Mouse (Mus musculus): ENCODE data around the gene Rnase9. TPM values are rescaled to one million over a fixed set of nuclear protein-coding genes. Genes with fewer than 3 reads are reported as not detected.
A peak's percentile ranks its signal among the peaks of the same experiment; 100 is the strongest.
"Not testable (repeated sequence)": the region's sequence is repeated elsewhere in the genome, so short reads cannot be mapped to it uniquely, and the experiment has no call there.

The Rnase9 gene
- total RNA-seq, 2 experiments from 2014 or later: not detected

DNA sequence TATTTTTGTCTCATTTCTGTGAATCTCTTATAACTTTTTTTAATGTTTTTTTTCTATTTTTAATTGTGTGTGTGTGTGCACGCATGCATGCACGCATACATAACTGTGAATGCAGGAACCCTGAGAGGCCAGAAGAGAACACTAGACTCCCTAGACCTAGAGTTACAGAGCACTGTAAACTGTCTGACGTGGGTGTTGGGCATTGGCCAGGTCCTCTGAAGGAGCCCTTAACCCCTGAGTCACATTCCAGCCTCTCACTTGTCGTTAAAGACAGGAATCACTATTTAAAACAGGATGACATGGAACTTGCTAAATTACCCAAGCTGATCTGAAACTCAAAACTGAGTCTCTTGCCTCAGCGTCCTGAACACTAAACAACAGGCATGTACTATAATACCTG, 10.3 kb upstream of the Rnase9 start:
- DNase-seq (ENCODE audit: low spot score in 2 of 2): no peak

GRCm38 (mm10) chr14:51050063-51050462, 8.4 kb upstream of the Rnase9 start, which contains the start of gene Rnase11:
TSS of gene Rnase11 (minus strand) at chr14:51050163.
- DNase-seq (ENCODE audit: low spot score in 2 of 2): no peak

- no peak for DNase-seq (ENCODE audit: low spot score in 2 of 2)
Observed at GRCm38 (mm10) chr14:51047846-51048245, 6.2 kb upstream of the Rnase9 start.

GRCm38 (mm10) chr14:51036214-51036613, 5.5 kb downstream of the Rnase9 start:
- DNase-seq (ENCODE audit: low spot score in 2 of 2): no peak

GRCm38 (mm10) chr14:51035206-51035605, 6.5 kb downstream of the Rnase9 start:
- DNase-seq (ENCODE audit: low spot score in 2 of 2): no peak

DNA sequence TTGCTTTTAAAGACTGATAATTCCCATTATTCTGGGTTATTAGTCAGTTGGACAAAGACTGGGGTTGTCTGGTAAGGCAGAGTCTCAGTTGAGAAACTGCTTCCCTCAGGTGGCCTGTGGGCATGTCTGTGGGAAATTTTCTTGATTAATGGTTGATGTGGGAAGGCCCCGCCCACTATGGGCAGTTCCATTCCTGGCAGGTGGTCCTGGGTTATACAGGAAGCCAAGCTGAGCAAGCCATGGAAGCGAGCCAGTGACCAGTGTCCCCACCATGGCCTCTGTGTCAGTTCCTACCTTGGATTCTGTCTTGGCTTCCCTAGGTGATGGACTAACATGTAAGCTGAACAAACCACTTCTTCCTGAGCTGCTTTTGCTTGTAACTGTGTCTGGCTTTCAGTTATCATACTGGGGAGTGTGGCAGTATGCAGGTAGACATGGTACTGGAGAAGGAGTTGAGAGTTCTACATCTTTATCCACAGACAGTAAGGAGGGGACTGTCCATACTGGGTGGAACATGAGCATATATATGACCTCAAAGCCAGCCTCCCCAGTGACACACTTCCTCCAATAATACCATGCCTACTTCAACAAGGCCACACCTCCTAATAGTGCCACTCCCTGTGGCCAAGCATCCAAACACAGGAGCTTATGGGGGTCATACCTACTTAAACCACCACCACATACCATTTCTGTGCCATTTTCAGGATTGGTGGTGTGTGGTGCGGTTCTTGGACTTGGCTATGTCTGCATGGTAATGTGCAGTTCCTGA, 14.1 kb downstream of the Rnase9 start:
- DNase-seq (ENCODE audit: low spot score in 2 of 2): no peak

GRCm38 (mm10) chr14:51026391-51027133, 15.1 kb downstream of the Rnase9 start:
- DNase-seq (ENCODE audit: low spot score in 2 of 2): peak in 1 of 2 experiments; percentile 54

DNA sequence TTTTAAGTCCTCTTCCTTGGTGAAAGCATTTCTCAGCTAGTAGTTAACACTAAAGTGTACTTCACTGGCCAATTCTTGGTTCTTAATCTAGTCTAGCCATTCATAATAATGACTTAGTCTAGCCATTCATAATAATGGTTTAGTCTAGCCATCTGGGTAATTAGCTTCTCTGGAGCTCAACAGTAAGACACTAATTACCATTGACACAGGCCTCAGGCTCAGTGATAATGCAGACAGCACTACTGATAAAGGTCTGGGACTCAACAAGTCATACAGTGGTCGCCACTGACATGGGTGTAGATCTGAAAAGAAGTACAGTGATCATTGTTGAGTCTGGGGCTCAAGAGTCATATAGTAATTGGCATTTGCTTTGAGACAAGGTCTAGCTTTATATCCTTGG, 16.8 kb downstream of the Rnase9 start:
- DNase-seq (ENCODE audit: low spot score in 2 of 2): no peak

- no peak for DNase-seq (ENCODE audit: low spot score in 2 of 2)
Observed at GRCm38 (mm10) chr14:51023457-51023856, 18.2 kb downstream of the Rnase9 start.

DNA sequence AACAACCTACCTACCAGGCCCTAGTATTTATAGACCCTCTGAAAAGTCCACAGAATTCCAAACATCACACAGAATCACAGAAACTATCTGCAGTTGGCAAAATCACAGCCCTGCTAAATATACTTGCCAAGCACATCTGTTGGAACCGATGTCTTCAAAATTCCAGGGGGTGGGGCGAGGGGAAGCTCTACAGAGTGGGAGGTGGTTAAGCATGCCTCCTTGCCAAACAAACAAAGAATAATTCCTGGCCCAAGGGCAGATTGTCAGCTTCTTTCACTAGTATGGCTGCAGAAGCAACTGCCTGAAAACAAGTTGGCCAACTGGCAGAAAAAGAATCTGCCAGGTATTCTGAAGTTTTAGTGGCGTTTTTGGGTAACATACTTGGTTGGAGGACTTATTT, 24.4 kb downstream of the Rnase9 start:
- DNase-seq (ENCODE audit: low spot score in 2 of 2): peak in 1 of 2 experiments; percentile 40

DNA sequence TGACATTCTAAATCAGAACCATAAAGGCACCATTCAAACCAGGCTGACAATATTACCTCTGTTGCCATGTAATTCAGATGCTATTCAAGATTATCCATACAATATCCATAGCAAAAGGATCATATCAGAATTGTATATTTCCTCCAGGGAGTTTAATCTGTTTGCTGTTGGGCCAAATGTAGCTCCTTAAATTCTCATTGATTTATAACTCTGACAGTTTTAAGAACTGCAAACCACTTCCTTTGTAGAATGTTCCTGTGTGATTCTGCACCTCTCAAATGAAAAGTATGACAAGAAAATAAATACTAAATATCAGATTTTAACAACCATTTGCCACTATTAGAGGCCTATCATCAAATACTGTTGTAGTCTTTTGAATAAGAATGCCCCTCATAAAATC, 25.9 kb downstream of the Rnase9 start:
- no peak for DNase-seq (ENCODE audit: low spot score in 2 of 2)

DNA sequence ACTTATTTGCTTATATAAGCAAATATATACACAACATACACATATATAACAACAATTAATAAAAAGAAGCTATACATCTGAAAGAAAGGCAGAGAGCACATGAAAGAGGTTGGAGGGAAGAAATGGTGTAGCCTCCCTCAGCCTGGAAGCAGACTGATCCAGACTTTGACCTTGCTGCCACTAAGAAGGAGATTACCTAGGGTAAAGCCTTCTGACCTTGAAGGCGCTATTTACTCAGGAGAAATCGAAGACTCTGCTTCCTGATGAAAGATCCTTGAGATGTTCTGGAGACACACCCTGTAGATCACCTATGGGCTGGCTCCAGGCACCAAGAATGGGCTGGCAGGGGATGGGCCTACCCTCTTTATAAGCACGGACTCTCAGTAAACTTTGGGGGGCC, 26.9 kb downstream of the Rnase9 start:
- DNase-seq (ENCODE audit: low spot score in 2 of 2): not testable (repeated sequence)

DNA sequence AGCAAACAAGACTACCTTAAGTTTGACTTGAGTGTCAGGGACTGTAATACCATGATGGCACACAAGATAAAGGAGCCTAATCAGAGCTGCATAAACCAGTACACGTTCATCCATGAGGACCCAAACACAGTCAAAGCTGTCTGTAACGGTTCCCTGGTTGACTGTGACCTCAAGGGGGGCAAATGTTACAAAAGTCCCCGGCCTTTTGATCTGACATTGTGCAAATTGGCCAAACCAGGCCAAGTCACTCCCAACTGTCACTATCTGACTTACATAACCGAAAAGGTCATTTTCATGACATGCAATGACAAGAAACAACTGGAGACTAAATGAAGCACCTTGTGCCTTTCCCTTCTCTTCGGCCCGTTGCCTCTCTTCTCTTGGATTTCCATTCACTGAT, 32.1 kb downstream of the Rnase9 start:
- no peak for DNase-seq (ENCODE audit: low spot score in 2 of 2)

DNA sequence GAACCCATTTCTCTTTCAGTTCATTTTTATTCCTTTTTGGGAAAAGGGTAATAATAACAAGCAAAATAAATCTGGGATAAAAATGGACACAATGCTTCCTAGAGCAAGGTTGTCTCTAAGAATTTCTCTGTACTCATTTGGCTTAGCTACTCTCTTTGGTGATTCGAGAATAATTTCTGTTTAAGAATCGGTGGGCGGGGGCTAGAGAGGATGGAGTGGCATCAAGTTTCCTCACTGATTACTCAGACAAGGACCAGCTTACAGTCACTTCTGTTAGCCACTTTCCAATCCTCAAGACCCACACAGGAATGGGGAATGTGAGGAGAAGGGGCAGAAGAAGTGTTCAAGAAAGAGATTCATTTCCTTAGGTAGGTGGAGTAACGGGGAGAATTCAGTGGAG, 32.9 kb downstream of the Rnase9 start:
- no peak for DNase-seq (ENCODE audit: low spot score in 2 of 2)

GRCm38 (mm10) chr14:51007914-51008713, 33.6 kb downstream of the Rnase9 start:
- peak; percentile 18 to 65 for DNase-seq (ENCODE audit: low spot score in 2 of 2)

GRCm38 (mm10) chr14:51007152-51007801, 34.4 kb downstream of the Rnase9 start, which contains the start of gene Rnase10:
TSS of gene Rnase10 (plus strand) at chr14:51007751.
- DNase-seq (ENCODE audit: low spot score in 2 of 2): no peak

- no peak for DNase-seq (ENCODE audit: low spot score in 2 of 2)
Observed at GRCm38 (mm10) chr14:50997999-50998666, 43.5 kb downstream of the Rnase9 start.

- no peak for DNase-seq (ENCODE audit: low spot score in 2 of 2)
Observed at GRCm38 (mm10) chr14:50997088-50997487, 44.6 kb downstream of the Rnase9 start.

GRCm38 (mm10) chr14:50991037-50991436, 50.6 kb downstream of the Rnase9 start:
- DNase-seq (ENCODE audit: low spot score in 2 of 2): no peak
